Mouse (Mus musculus): ENCODE data around the gene Aldh3b2. TPM values are rescaled to one million over a fixed set of nuclear protein-coding genes. Genes with fewer than 3 reads are reported as not detected.
"Not testable (repeated sequence)": the region's sequence is repeated elsewhere in the genome, so short reads cannot be mapped to it uniquely, and the experiment has no call there.

The Aldh3b2 gene
- polyA plus RNA-seq, 1 experiment, result 0.11 TPM

GRCm38 (mm10) chr19:3960211-3960610 is 11.9 kb upstream of the Aldh3b2 start:
- Histone ChIP-seq H3K4me2 (ENCODE audit: low read depth) (no peak overlapping the region), H3K79me2 (ENCODE audit: control insufficient read depth, insufficient read depth) (no peaks in the 10 kb centered on the region), H3K36me3 (ENCODE audit: control insufficient read depth, insufficient read depth) (no peaks in the 10 kb centered on the region), H3ac (ENCODE audit: control insufficient read depth, insufficient read length) (no peak overlapping the region), H3K4me3 (no peak overlapping the region), H3K27me3 (ENCODE audit: control insufficient read depth, insufficient read depth, insufficient read length) (no peaks in the 10 kb centered on the region)
- TF ChIP-seq MYOG (IDR thresholded peaks at IDR 0.05; ENCODE audit: control insufficient read depth in 1 of 3, insufficient read depth in 1 of 3, insufficient read length in 2 of 3, low read depth in 2 of 3) (no peak), SRF (IDR thresholded peaks at IDR 0.05; ENCODE audit: control insufficient read depth, insufficient read length, low read depth) (no peak), POLR2A (IDR thresholded peaks at IDR 0.05; ENCODE audit: insufficient read length, low read depth) (no peak), E2F4 (IDR thresholded peaks at IDR 0.05; ENCODE audit: insufficient read depth) (no peak), USF1 (IDR thresholded peaks at IDR 0.05; ENCODE audit: low read depth) (no peak), POLR2AphosphoS2 (IDR thresholded peaks at IDR 0.05; ENCODE audit: insufficient read length, low read depth) (no peak), TCF3 (IDR thresholded peaks at IDR 0.05; ENCODE audit: insufficient read length, low read depth) (no peak), CEBPB (IDR thresholded peaks at IDR 0.05; ENCODE audit: insufficient read depth, poor library complexity, severe bottlenecking) (no peak), TCF12 (IDR thresholded peaks at IDR 0.05; ENCODE audit: insufficient read depth, poor library complexity, severe bottlenecking) (no peak), MYOD1 (IDR thresholded peaks at IDR 0.05; ENCODE audit: control insufficient read depth in 1 of 3, insufficient read length in 2 of 3, low read depth in 2 of 3) (no peak), MAX (IDR thresholded peaks at IDR 0.05; ENCODE audit: low read depth) (no peak), REST (IDR thresholded peaks at IDR 0.05; ENCODE audit: insufficient read depth, insufficient read length) (no peak)

- H3ac ChIP-seq (ENCODE audit: control insufficient read depth, insufficient read length); H3K36me3 ChIP-seq (ENCODE audit: control insufficient read depth, insufficient read depth); H3K79me2 ChIP-seq (ENCODE audit: control insufficient read depth, insufficient read depth); H3K4me3 ChIP-seq; H3K27me3 ChIP-seq (ENCODE audit: control insufficient read depth, insufficient read depth, insufficient read length); H3K4me2 ChIP-seq (ENCODE audit: low read depth): not testable (repeated sequence)
Measured at GRCm38 (mm10) chr19:3961805-3962204, 10.3 kb upstream of the Aldh3b2 start.

GRCm38 (mm10) chr19:3962469-3962868 is 9.7 kb upstream of the Aldh3b2 start:
- Histone ChIP-seq H3K79me2 (ENCODE audit: control insufficient read depth, insufficient read depth) (no peaks in the 10 kb centered on the region), H3K27me3 (ENCODE audit: control insufficient read depth, insufficient read depth, insufficient read length) (peaks cover 5% of the 10 kb centered on the region), H3K4me3 (no peak overlapping the region), H3K4me2 (ENCODE audit: low read depth) (no peak overlapping the region), H3ac (ENCODE audit: control insufficient read depth, insufficient read length) (no peak overlapping the region), H3K36me3 (ENCODE audit: control insufficient read depth, insufficient read depth) (no peaks in the 10 kb centered on the region)
- TF ChIP-seq E2F4 (IDR thresholded peaks at IDR 0.05; ENCODE audit: insufficient read depth) (no peak), MAX (IDR thresholded peaks at IDR 0.05; ENCODE audit: low read depth) (no peak), POLR2AphosphoS2 (IDR thresholded peaks at IDR 0.05; ENCODE audit: insufficient read length, low read depth) (no peak), TCF3 (IDR thresholded peaks at IDR 0.05; ENCODE audit: insufficient read length, low read depth) (no peak), CEBPB (IDR thresholded peaks at IDR 0.05; ENCODE audit: insufficient read depth, poor library complexity, severe bottlenecking) (no peak), REST (IDR thresholded peaks at IDR 0.05; ENCODE audit: insufficient read depth, insufficient read length) (no peak), MYOD1 (IDR thresholded peaks at IDR 0.05; ENCODE audit: control insufficient read depth in 1 of 3, insufficient read length in 2 of 3, low read depth in 2 of 3) (no peak), POLR2A (IDR thresholded peaks at IDR 0.05; ENCODE audit: insufficient read length, low read depth) (no peak), MYOG (IDR thresholded peaks at IDR 0.05; ENCODE audit: control insufficient read depth in 1 of 3, insufficient read depth in 1 of 3, insufficient read length in 2 of 3, low read depth in 2 of 3) (no peak), SRF (IDR thresholded peaks at IDR 0.05; ENCODE audit: control insufficient read depth, insufficient read length, low read depth) (no peak), TCF12 (IDR thresholded peaks at IDR 0.05; ENCODE audit: insufficient read depth, poor library complexity, severe bottlenecking) (no peak), USF1 (IDR thresholded peaks at IDR 0.05; ENCODE audit: low read depth) (no peak)

- Histone ChIP-seq H3K36me3 (ENCODE audit: control insufficient read depth, insufficient read depth) (no peaks in the 10 kb centered on the region), H3ac (ENCODE audit: control insufficient read depth, insufficient read length) (no peak overlapping the region)
- TF ChIP-seq E2F4 (IDR thresholded peaks at IDR 0.05; ENCODE audit: insufficient read depth) (no peak), MYOG (IDR thresholded peaks at IDR 0.05; ENCODE audit: control insufficient read depth in 1 of 3, insufficient read depth in 1 of 3, insufficient read length in 2 of 3, low read depth in 2 of 3) (no peak), SRF (IDR thresholded peaks at IDR 0.05; ENCODE audit: control insufficient read depth, insufficient read length, low read depth) (no peak), MYOD1 (IDR thresholded peaks at IDR 0.05; ENCODE audit: control insufficient read depth in 1 of 3, insufficient read length in 2 of 3, low read depth in 2 of 3) (no peak), TCF3 (IDR thresholded peaks at IDR 0.05; ENCODE audit: insufficient read length, low read depth) (no peak), TCF12 (IDR thresholded peaks at IDR 0.05; ENCODE audit: insufficient read depth, poor library complexity, severe bottlenecking) (no peak), REST (IDR thresholded peaks at IDR 0.05; ENCODE audit: insufficient read depth, insufficient read length) (no peak)
Measured at GRCm38 (mm10) chr19:3964030-3964429, 8.1 kb upstream of the Aldh3b2 start.

GRCm38 (mm10) chr19:3966330-3967075 is 5.6 kb upstream of the Aldh3b2 start:
- Histone ChIP-seq H3K36me3 (ENCODE audit: control insufficient read depth, insufficient read depth) (no peaks in the 10 kb centered on the region), H3K4me2 (ENCODE audit: low read depth) (no peak overlapping the region), H3K4me3 (no peak overlapping the region), H3K79me2 (ENCODE audit: control insufficient read depth, insufficient read depth) (no peaks in the 10 kb centered on the region), H3ac (ENCODE audit: control insufficient read depth, insufficient read length) (no peak overlapping the region), H3K27me3 (ENCODE audit: control insufficient read depth, insufficient read depth, insufficient read length) (peaks cover 18% of the 10 kb centered on the region)
- TF ChIP-seq CEBPB (IDR thresholded peaks at IDR 0.05; ENCODE audit: insufficient read depth, poor library complexity, severe bottlenecking) (no peak), TCF3 (IDR thresholded peaks at IDR 0.05; ENCODE audit: insufficient read length, low read depth) (no peak), MAX (IDR thresholded peaks at IDR 0.05; ENCODE audit: low read depth) (no peak), SRF (IDR thresholded peaks at IDR 0.05; ENCODE audit: control insufficient read depth, insufficient read length, low read depth) (no peak), REST (IDR thresholded peaks at IDR 0.05; ENCODE audit: insufficient read depth, insufficient read length) (no peak), POLR2A (IDR thresholded peaks at IDR 0.05; ENCODE audit: insufficient read length, low read depth) (no peak), USF1 (IDR thresholded peaks at IDR 0.05; ENCODE audit: low read depth) (no peak), MYOD1 (IDR thresholded peaks at IDR 0.05; ENCODE audit: control insufficient read depth in 1 of 3, insufficient read length in 2 of 3, low read depth in 2 of 3) (no peak), E2F4 (IDR thresholded peaks at IDR 0.05; ENCODE audit: insufficient read depth) (no peak), POLR2AphosphoS2 (IDR thresholded peaks at IDR 0.05; ENCODE audit: insufficient read length, low read depth) (no peak), MYOG (IDR thresholded peaks at IDR 0.05; ENCODE audit: control insufficient read depth in 1 of 3, insufficient read depth in 1 of 3, insufficient read length in 2 of 3, low read depth in 2 of 3) (no peak)

More at GRCm38 (mm10) chr19:3964030-3964429, 8.1 kb upstream of the Aldh3b2 start:
- H3K4me2 ChIP-seq (ENCODE audit: low read depth), result no peak overlapping the region
- no peak overlapping the region for H3K4me3 ChIP-seq
- no peaks in the 10 kb centered on the region for H3K79me2 ChIP-seq (ENCODE audit: control insufficient read depth, insufficient read depth)
- peaks cover 5% of the 10 kb centered on the region for H3K27me3 ChIP-seq (ENCODE audit: control insufficient read depth, insufficient read depth, insufficient read length)

Data from myocyte (in vitro differentiated cells).